Mouse (Mus musculus): Measurements from ENCODE around the gene Ccdc30.

GRCm38 (mm10) chr4:119381471-119382190, 33.7 kb downstream of the Ccdc30 start:
- TF ChIP-seq CTCF (IDR thresholded peaks at IDR 0.05; ENCODE audit: borderline replicate concordance, insufficient read depth, low read depth, low read length) = peak; percentile 14; the same call in 1 of the 2 replicates
- no peak for TF ChIP-seq POLR2A (IDR thresholded peaks at IDR 0.05; ENCODE audit: borderline replicate concordance, insufficient read depth, low read length)
